ENCODE assay signal across 29 mouse cellular contexts in genomic region chr5:116923761-116924160, GRCm38 (mm10).
DNase-seq lines count a peak whose midpoint lies in the region; ATAC-seq and TF ChIP-seq lines count a peak whose summit lies in the region.
"Had no signal": no experiment of that assay in that cellular context is flagged by ENCODE, and none has a peak within 500 bp of the region (broad histone marks: within the 10 kb centered on the region; RNA-seq: fewer than 3 reads in every experiment).

No protein-coding gene starts in this region.

- DNase-seq in layer of hippocampus, adult 2 months (ENCODE audit: low spot score in 2 of 2), result peak; percentile 11 to 20
- no peak for DNase-seq in layer of hippocampus, adult 9-10 months (ENCODE audit: low spot score)
- peak; percentile 17 for DNase-seq in right cerebral cortex, postnatal 4 days
- no peak for DNase-seq in right cerebral cortex, adult 18-20 months
- no peak for DNase-seq in thymus, postnatal 4 days
- DNase-seq: adrenal gland, postnatal 10 days; adrenal gland, postnatal 36 days; B cell, adult 2 months; cerebellum, adult 11-12 months; cerebellum, adult 8-10 months; cerebellum, postnatal 10 days; cerebellum, postnatal 36 days; embryo, embryonic 11 days; gastrocnemius, postnatal 10 days; gastrocnemius, postnatal 36 days; heart, adult 2 months; heart, postnatal 14 days; heart, postnatal 4 days had no signal

- H3K9me3 ChIP-seq in forebrain, embryonic 15.5 days, result no peaks in the 10 kb centered on the region; the same call in 1 of the 2 replicates
- H3K9me3 ChIP-seq in forebrain, embryonic 16.5 days (ENCODE audit: control insufficient read depth, low read length), result peaks cover 4% of the 10 kb centered on the region; the same call in 1 of the 2 replicates
- H3K9me3 ChIP-seq: forebrain, embryonic 12.5 days; heart, embryonic 10.5 days; heart, embryonic 13.5 days had no signal

- peak overlapping the region; percentile 29; the same call in 1 of the 2 replicates for H3K27ac ChIP-seq in forebrain, embryonic 15.5 days (replicated peaks)
- no peak overlapping the region for H3K27ac ChIP-seq in forebrain, embryonic 16.5 days (ENCODE audit: low read length)
- no peak overlapping the region for H3K27ac ChIP-seq in layer of hippocampus, adult 2 months
- H3K27ac ChIP-seq: forebrain, embryonic 12.5 days; heart, adult 2 months; heart, embryonic 10.5 days; heart, embryonic 13.5 days; hindbrain, embryonic 14.5 days; hindbrain, postnatal 0 days had no signal

- no peak for ATAC-seq in forebrain, embryonic 15.5 days (replicated peaks)
- no peak for ATAC-seq in forebrain, embryonic 16.5 days
- ATAC-seq: hindbrain, postnatal 0 days; inflammation-experienced regulatory T-cells, adult 6 months; Patski had no signal

- H3K4me1 ChIP-seq in forebrain, embryonic 15.5 days, result peaks cover 18% of the 10 kb centered on the region
- peaks cover 11% of the 10 kb centered on the region for H3K4me1 ChIP-seq in forebrain, embryonic 16.5 days (replicated peaks; ENCODE audit: control insufficient read depth, insufficient read depth, low read length)
- H3K4me1 ChIP-seq: heart, embryonic 10.5 days; heart, embryonic 13.5 days had no signal

- no peaks in the 10 kb centered on the region for H3K27me3 ChIP-seq in forebrain, embryonic 15.5 days
- H3K27me3 ChIP-seq in forebrain, embryonic 16.5 days (replicated peaks; ENCODE audit: control insufficient read depth, insufficient read depth, low read length), result no peaks in the 10 kb centered on the region
- H3K27me3 ChIP-seq: CH12.LX; forebrain, embryonic 12.5 days; heart, embryonic 13.5 days; Patski had no signal

- no peak overlapping the region for H3K4me3 ChIP-seq in forebrain, embryonic 15.5 days
- H3K4me3 ChIP-seq in forebrain, embryonic 16.5 days (replicated peaks; ENCODE audit: low read length), result no peak overlapping the region
- H3K4me3 ChIP-seq in layer of hippocampus, adult 2 months, result no peak overlapping the region
- H3K4me3 ChIP-seq: forebrain, embryonic 12.5 days; heart, adult 2 months; heart, embryonic 10.5 days; heart, embryonic 13.5 days had no signal

- WGBS in forebrain, embryonic 15.5 days, result 61% methylated on average over 4 of the region's 4 CpGs
- WGBS in forebrain, embryonic 16.5 days, result 60% methylated on average over 4 of the region's 4 CpGs

- no peak overlapping the region for H3K4me2 ChIP-seq in forebrain, embryonic 15.5 days (replicated peaks)
- no peak overlapping the region for H3K4me2 ChIP-seq in forebrain, embryonic 16.5 days (ENCODE audit: low read length)
- H3K4me2 ChIP-seq: forebrain, embryonic 12.5 days; heart, embryonic 13.5 days; hindbrain, embryonic 14.5 days had no signal

- H3K36me3 ChIP-seq in forebrain, embryonic 15.5 days, result no peaks in the 10 kb centered on the region
- no peaks in the 10 kb centered on the region for H3K36me3 ChIP-seq in forebrain, embryonic 16.5 days (ENCODE audit: control insufficient read depth, insufficient read depth)
- H3K36me3 ChIP-seq: forebrain, embryonic 12.5 days; G1E; heart, embryonic 10.5 days; heart, embryonic 13.5 days had no signal

- TF ChIP-seq CTCF in layer of hippocampus, adult 2 months (conservative IDR thresholded peaks at IDR 0.05), result no peak

- H3K9ac ChIP-seq in forebrain, embryonic 15.5 days (replicated peaks), result no peak overlapping the region
- H3K9ac ChIP-seq in forebrain, embryonic 16.5 days (replicated peaks; ENCODE audit: low read depth, low read length), result no peak overlapping the region
- H3K9ac ChIP-seq: forebrain, embryonic 12.5 days; heart, embryonic 13.5 days; hindbrain, embryonic 14.5 days had no signal

Comparison
In these comparisons a context has a peak if more than half of its experiments do, and no peak if none do; other contexts are left out.
1. DNase-seq: peak in layer of hippocampus, adult 2 months (2 of 2) and right cerebral cortex, postnatal 4 days (single experiment); none in layer of hippocampus, adult 9-10 months (single experiment), right cerebral cortex, adult 18-20 months (single experiment) and thymus, postnatal 4 days (single experiment).